In genomic region chr11:97776497-97777128, GRCm38 (mm10) we compare ENCODE assay signal across 13 mouse cellular contexts. TPM values are rescaled to one million over a fixed set of nuclear protein-coding genes. Genes with fewer than 3 reads are reported as not detected.
A peak's percentile ranks its signal among the peaks of the same experiment; 100 is the strongest.
DNase-seq lines count a peak whose midpoint lies in the region; ATAC-seq and TF ChIP-seq lines count a peak whose summit lies in the region.
"Had no signal": no experiment of that assay in that cellular context is flagged by ENCODE, and none has a peak within 500 bp of the region (broad histone marks: within the 10 kb centered on the region; RNA-seq: fewer than 3 reads in every experiment).

No protein-coding gene starts in this region.

- no peaks in the 10 kb centered on the region for H3K9me3 ChIP-seq in heart, embryonic 14.5 days (ENCODE audit: control insufficient read depth, low read length)
- no peaks in the 10 kb centered on the region for H3K9me3 ChIP-seq in lung, postnatal 0 days (ENCODE audit: low read length)
- no peaks in the 10 kb centered on the region for H3K9me3 ChIP-seq in intestine, embryonic 15.5 days

- DNase-seq in heart, adult 11 months = no peak
- DNase-seq in lung, postnatal 0 days (ENCODE audit: low spot score) = no peak
- DNase-seq in lung, postnatal 25 days (ENCODE audit: low spot score) = no peak
- DNase-seq in cerebellum, adult 11-12 months = no peak
- DNase-seq in thymus, postnatal 0 days (ENCODE audit: low spot score) = no peak
- DNase-seq: cerebellum, adult 9-10 months; kidney, adult 11 months; lung, adult 2 months; spleen, adult 18-20 months had no signal

- ATAC-seq in heart, embryonic 14.5 days (ENCODE audit: insufficient number of reproducible peaks, insufficient read depth, low FRiP score, low read depth) = 0 out of 2 replicates have a peak, but pooled peaks have one; percentile 13
- peak; percentile 11; the same call in 1 of the 2 replicates for ATAC-seq in lung, postnatal 0 days
- ATAC-seq in intestine, embryonic 15.5 days = peak; percentile 27; the same call in 1 of the 2 replicates

- no peak overlapping the region for H3K9ac ChIP-seq in heart, embryonic 14.5 days (ENCODE audit: low read length)
- H3K9ac ChIP-seq in lung, postnatal 0 days (replicated peaks; ENCODE audit: low read depth) = no peak overlapping the region
- no peak overlapping the region for H3K9ac ChIP-seq in intestine, embryonic 15.5 days

- H3K27ac ChIP-seq in heart, embryonic 14.5 days (replicated peaks in 1 of 2; ENCODE audit: control insufficient read depth in 1 of 2, insufficient read depth in 1 of 2, low read depth in 2 of 2, low read length in 2 of 2) = 0 out of 4 replicates have a peak overlapping the region, but pooled peaks of 1 of the 2 experiments have one; percentile 4
- H3K27ac ChIP-seq in lung, postnatal 0 days (ENCODE audit: low read length) = no peak overlapping the region
- H3K27ac ChIP-seq in intestine, embryonic 15.5 days = no peak overlapping the region
- H3K27ac ChIP-seq in small intestine, adult 2 months (ENCODE audit: insufficient read depth, low read depth, low read length) = no peak overlapping the region

- TF ChIP-seq CTCF in lung, postnatal 0 days (IDR thresholded peaks at IDR 0.05) = no peak
- TF ChIP-seq CTCF in small intestine, adult 2 months (IDR thresholded peaks at IDR 0.05; ENCODE audit: extremely low read depth, insufficient read length, insufficient replicate concordance, low read depth, low read length) = 0 out of 2 replicates have a peak, but pooled peaks have one; percentile 1

- no peak for TF ChIP-seq EP300 in lung, postnatal 0 days (IDR thresholded peaks at IDR 0.05)

- no peak overlapping the region for H3K4me3 ChIP-seq in heart, embryonic 14.5 days (ENCODE audit: control insufficient read depth in 1 of 2, insufficient read depth in 1 of 2, low read depth in 1 of 2, low read length in 2 of 2)
- H3K4me3 ChIP-seq in lung, postnatal 0 days (ENCODE audit: low read depth, low read length) = no peak overlapping the region
- no peak overlapping the region for H3K4me3 ChIP-seq in intestine, embryonic 15.5 days (replicated peaks)
- H3K4me3 ChIP-seq in small intestine, adult 2 months (ENCODE audit: low read depth, low read length) = no peak overlapping the region

- WGBS in heart, embryonic 14.5 days = 70% methylated on average over 5 of the region's 5 CpGs
- 59% methylated on average over 5 of the region's 5 CpGs for WGBS in lung, postnatal 0 days
- WGBS in intestine, embryonic 15.5 days = 63% methylated on average over 5 of the region's 5 CpGs
- WGBS in small intestine, adult 2 months = 64% methylated on average over 5 of the region's 5 CpGs

- no peaks in the 10 kb centered on the region for H3K27me3 ChIP-seq in heart, embryonic 14.5 days (ENCODE audit: control insufficient read depth, insufficient read depth, low read length)
- no peaks in the 10 kb centered on the region for H3K27me3 ChIP-seq in lung, postnatal 0 days (replicated peaks; ENCODE audit: insufficient read depth, low read length)
- no peaks in the 10 kb centered on the region for H3K27me3 ChIP-seq in intestine, embryonic 15.5 days (replicated peaks)
- H3K27me3 ChIP-seq in small intestine, adult 2 months (ENCODE audit: control insufficient read depth, insufficient read depth, low read length) = no peaks in the 10 kb centered on the region

- H3K4me1 ChIP-seq in heart, embryonic 14.5 days (ENCODE audit: control insufficient read depth in 2 of 2, insufficient read depth in 2 of 2, low read length in 2 of 2) = peaks cover 3 to 10% of the 10 kb centered on the region in 2 experiments
- H3K4me1 ChIP-seq in lung, postnatal 0 days (ENCODE audit: insufficient read depth, low read depth, low read length) = peaks cover 5% of the 10 kb centered on the region; the same call in 1 of the 2 replicates
- H3K4me1 ChIP-seq in intestine, embryonic 15.5 days (replicated peaks) = peaks cover 16% of the 10 kb centered on the region
- peaks cover 10% of the 10 kb centered on the region; the same call in 1 of the 2 replicates for H3K4me1 ChIP-seq in small intestine, adult 2 months (ENCODE audit: control insufficient read depth, insufficient read depth, insufficient read length, low read length)

- TF ChIP-seq POLR2A in small intestine, adult 2 months (IDR thresholded peaks at IDR 0.05; ENCODE audit: low read depth, low read length) = no peak

- H3K4me2 ChIP-seq in heart, embryonic 14.5 days (ENCODE audit: low read length) = no peak overlapping the region
- H3K4me2 ChIP-seq in lung, postnatal 0 days (replicated peaks; ENCODE audit: low read depth, low read length) = no peak overlapping the region
- no peak overlapping the region for H3K4me2 ChIP-seq in intestine, embryonic 15.5 days (replicated peaks)
- H3K4me2 ChIP-seq: heart, embryonic 11.5 days had no signal

- peaks cover 59% of the 10 kb centered on the region for H3K36me3 ChIP-seq in heart, embryonic 14.5 days (ENCODE audit: control insufficient read depth, insufficient read depth, low read length)
- peaks cover 16% of the 10 kb centered on the region; the same call in 1 of the 2 replicates for H3K36me3 ChIP-seq in lung, postnatal 0 days (ENCODE audit: insufficient read depth, low read length)
- peaks cover 34% of the 10 kb centered on the region for H3K36me3 ChIP-seq in intestine, embryonic 15.5 days
- H3K36me3 ChIP-seq in small intestine, adult 2 months (ENCODE audit: control insufficient read depth, insufficient read depth, low read length) = peaks cover 45% of the 10 kb centered on the region

RNA-seq across cellular contexts. Expression of gene 1700001P01Rik, which starts 0.9 kb away (rescaled TPM):
- not detected in 2 replicates for polyA plus RNA-seq in heart, embryonic 14.5 days (2014; fragmentation: Nextera tagmentation; extraction: Ambion mirVana)
- not detected in 2 replicates for polyA plus RNA-seq in lung, postnatal 0 days (2015; fragmentation: Nextera tagmentation; extraction: Ambion mirVana)
- 0.24 TPM in 1 of 2 replicates, not detected in the other for polyA plus RNA-seq in intestine, embryonic 15.5 days (2015; fragmentation: Nextera tagmentation; extraction: Ambion mirVana)
- not detected in 2 replicates for polyA plus RNA-seq in small intestine, adult 2 months (2012; rRNA removed)
- polyA plus RNA-seq in thymus, postnatal 0 days (2015; fragmentation: Nextera tagmentation; extraction: Ambion mirVana) = 0.44 TPM in 1 of 2 replicates, not detected in the other
- polyA plus RNA-seq: heart, embryonic 11.5 days had no signal

RNA-seq across cellular contexts. Expression of gene Rpl23, which starts 5.6 kb away (rescaled TPM):
- 499 and 536 TPM in 2 replicates for polyA plus RNA-seq in heart, embryonic 14.5 days (2014; fragmentation: Nextera tagmentation; extraction: Ambion mirVana)
- polyA plus RNA-seq in lung, postnatal 0 days (2015; fragmentation: Nextera tagmentation; extraction: Ambion mirVana) = 464 and 478 TPM in 2 replicates
- polyA plus RNA-seq in intestine, embryonic 15.5 days (2015; fragmentation: Nextera tagmentation; extraction: Ambion mirVana) = 530 and 606 TPM in 2 replicates
- polyA plus RNA-seq in small intestine, adult 2 months (2012; rRNA removed) = 10.2 and 22.0 TPM in 2 replicates
- 766 and 768 TPM in 2 replicates for polyA plus RNA-seq in thymus, postnatal 0 days (2015; fragmentation: Nextera tagmentation; extraction: Ambion mirVana)

RNA-seq across cellular contexts. Expression of gene Cwc25, which starts 10.3 kb away (rescaled TPM):
- 9.0 and 9.8 TPM in 2 replicates for polyA plus RNA-seq in heart, embryonic 14.5 days (2014; fragmentation: Nextera tagmentation; extraction: Ambion mirVana)
- 12.7 and 13.2 TPM in 2 replicates for polyA plus RNA-seq in lung, postnatal 0 days (2015; fragmentation: Nextera tagmentation; extraction: Ambion mirVana)
- polyA plus RNA-seq in intestine, embryonic 15.5 days (2015; fragmentation: Nextera tagmentation; extraction: Ambion mirVana) = 13.3 and 13.4 TPM in 2 replicates
- polyA plus RNA-seq in small intestine, adult 2 months (2012; rRNA removed) = 1.7 and 3.7 TPM in 2 replicates
- polyA plus RNA-seq in thymus, postnatal 0 days (2015; fragmentation: Nextera tagmentation; extraction: Ambion mirVana) = 17.7 and 18.5 TPM in 2 replicates

RNA-seq across cellular contexts. Expression of gene Lasp1, which starts 22.2 kb away (rescaled TPM):
- 26.5 and 28.1 TPM in 2 replicates for polyA plus RNA-seq in heart, embryonic 14.5 days (2014; fragmentation: Nextera tagmentation; extraction: Ambion mirVana)
- polyA plus RNA-seq in lung, postnatal 0 days (2015; fragmentation: Nextera tagmentation; extraction: Ambion mirVana) = 96.4 and 107 TPM in 2 replicates
- 123 and 126 TPM in 2 replicates for polyA plus RNA-seq in intestine, embryonic 15.5 days (2015; fragmentation: Nextera tagmentation; extraction: Ambion mirVana)
- 165 and 397 TPM in 2 replicates for polyA plus RNA-seq in small intestine, adult 2 months (2012; rRNA removed)
- 98.7 and 108 TPM in 2 replicates for polyA plus RNA-seq in thymus, postnatal 0 days (2015; fragmentation: Nextera tagmentation; extraction: Ambion mirVana)

RNA-seq across cellular contexts. Expression of gene Pip4k2b, which starts 32.1 kb away (rescaled TPM):
- polyA plus RNA-seq in heart, embryonic 14.5 days (2014; fragmentation: Nextera tagmentation; extraction: Ambion mirVana) = 0.80 and 1.1 TPM in 2 replicates
- 0.86 and 1.3 TPM in 2 replicates for polyA plus RNA-seq in lung, postnatal 0 days (2015; fragmentation: Nextera tagmentation; extraction: Ambion mirVana)
- polyA plus RNA-seq in intestine, embryonic 15.5 days (2015; fragmentation: Nextera tagmentation; extraction: Ambion mirVana) = 1.0 and 1.2 TPM in 2 replicates
- polyA plus RNA-seq in small intestine, adult 2 months (2012; rRNA removed) = 2.0 and 3.4 TPM in 2 replicates
- 2.5 and 2.6 TPM in 2 replicates for polyA plus RNA-seq in thymus, postnatal 0 days (2015; fragmentation: Nextera tagmentation; extraction: Ambion mirVana)

Comparison
In these comparisons a context has a peak if more than half of its experiments do, and no peak if none do; other contexts are left out.
1. RNA of gene Rpl23, which starts 5.6 kb away (polyA plus RNA-seq): 766 to 768 TPM in thymus, postnatal 0 days, 530 to 606 TPM in intestine, embryonic 15.5 days, 499 to 536 TPM in heart, embryonic 14.5 days and 464 to 478 TPM in lung, postnatal 0 days; 10.2 to 22.0 TPM in small intestine, adult 2 months; every median in the first group is over 10 times any median in the second.
2. Peak in every context shown above with its lines, with median percentiles within 50 percentile points of each other: ATAC-seq.